Mouse (Mus musculus): ENCODE data around the gene Smad1.

DNA sequence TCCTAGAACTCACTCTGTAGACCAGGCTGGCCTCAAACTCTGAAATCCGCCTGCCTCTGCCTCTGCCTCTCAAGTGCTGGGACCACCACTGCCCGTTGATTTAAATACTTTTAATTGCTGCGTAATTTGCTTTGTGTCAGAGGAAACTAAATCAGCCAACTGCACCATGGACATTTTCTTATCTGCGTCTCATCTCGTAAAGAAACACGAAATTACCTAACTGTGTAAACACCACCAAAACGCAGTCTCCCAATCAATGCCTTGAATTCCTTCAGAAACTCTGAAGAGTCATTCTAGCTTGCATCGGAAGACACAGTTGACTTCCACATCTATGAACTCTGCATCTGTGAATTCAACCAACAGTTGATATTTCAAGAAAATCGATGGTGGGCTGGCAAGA is 22.7 kb downstream of the Smad1 start:
- TF ChIP-seq CTCF (IDR thresholded peaks at IDR 0.05; ENCODE audit: borderline replicate concordance, extremely low read depth, insufficient read depth, insufficient read length) (no peak), POLR2A (IDR thresholded peaks at IDR 0.05; ENCODE audit: borderline replicate concordance, extremely low read depth, insufficient read depth, insufficient read length, poor library complexity, severe bottlenecking) (no peak)
